Mouse (Mus musculus): ENCODE measurements around the gene Gm2663. TPM values are rescaled to one million over a fixed set of nuclear protein-coding genes. Genes with fewer than 3 reads are reported as not detected.

The Gm2663 gene
- polyA plus RNA-seq (2017; shearing (Covaris generic)), result not detected

GRCm38 (mm10) chr6:40999379-40999778 is at the start of gene Gm2663:
Gene Gm2663, minus strand, starts transcription at chr6:40999479.

GRCm38 (mm10) chr6:41035409-41035808 is 36.1 kb upstream of the Gm2663 start, which contains the start of gene 2210010C04Rik:
Gene 2210010C04Rik, minus strand, starts transcription at chr6:41035509.

GRCm38 (mm10) chr6:40964454-40964853 is 34.8 kb downstream of the Gm2663 start, which contains the start of gene 1810009J06Rik:
Gene 1810009J06Rik, plus strand, starts transcription at chr6:40964754.

GRCm38 (mm10) chr6:40951770-40952169 is 47.5 kb downstream of the Gm2663 start, which contains the start of gene Gm4744:
Gene Gm4744, minus strand, starts transcription at chr6:40951870.

Other genes starting within 250 kb of the Gm2663 start
- gene Moxd2, start 112.0 kb downstream of the Gm2663 start, polyA plus RNA-seq (2017; shearing (Covaris generic)), result under 1 TPM; 0.18 to 0.25 TPM
- gene Prss58, start 99.1 kb downstream of the Gm2663 start, polyA plus RNA-seq (2017; shearing (Covaris generic)), result not detected
- gene 1700074P13Rik, start 58.9 kb downstream of the Gm2663 start, polyA plus RNA-seq (2017; shearing (Covaris generic)), result not detected
- gene Gm4744, start 47.6 kb downstream of the Gm2663 start, polyA plus RNA-seq (2017; shearing (Covaris generic)), result not detected
- not detected for gene 1810009J06Rik, start 34.7 kb downstream of the Gm2663 start, polyA plus RNA-seq (2017; shearing (Covaris generic))
- under 1 TPM in 1 of 2 experiments, not detected in 1; 0.10 TPM for gene 2210010C04Rik, start 36.0 kb upstream of the Gm2663 start, polyA plus RNA-seq (2017; shearing (Covaris generic))

All from activated CD4-positive, CD25-positive, alpha-beta regulatory T cell (primary cell).